Mouse (Mus musculus) leukemia stem cell, adult 10-12 weeks (primary cell): ENCODE measurements around the gene Itpr3. TPM values are rescaled to one million over a fixed set of nuclear protein-coding genes. Genes with fewer than 3 reads are reported as not detected.

Experiments used
- polyA plus RNA-seq: library from polyadenylated mRNA; stranded (reverse); fragments of >175 nt; gene quantifications from 2 replicates; pipeline ENCODE4 v1.2.3, GENCODE M21; 2012; ENCODE audit warnings: low replicate concordance

The Itpr3 gene
- polyA plus RNA-seq: 8.7 and 17.8 TPM in 2 replicates

GRCm38 (mm10) chr17:27056812-27057516, at the start of gene Itpr3:
Gene Itpr3 (plus strand): TSS chr17:27057304.

GRCm38 (mm10) chr17:27028909-27029308, 28.2 kb upstream of the Itpr3 start, which contains the start of gene Bak1:
Gene Bak1 (minus strand): TSS chr17:27029009.

GRCm38 (mm10) chr17:27133551-27134141, 76.5 kb downstream of the Itpr3 start, which contains the start of gene Uqcc2:
Gene Uqcc2 (minus strand): TSS chr17:27133916.

GRCm38 (mm10) chr17:27167545-27167944, 110.4 kb downstream of the Itpr3 start, which contains the start of gene Ip6k3:
Gene Ip6k3 (minus strand): TSS chr17:27167795.

Other genes with a start within 250 kb of the Itpr3 start
- 3.5 and 5.3 TPM in 2 replicates for gene Nkx2-5, start 212.3 kb upstream of the Itpr3 start, polyA plus RNA-seq
- gene Kifc5b, start 140.2 kb upstream of the Itpr3 start, polyA plus RNA-seq: 31.2 and 34.1 TPM in 2 replicates
- 114 and 222 TPM in 2 replicates for gene Phf1, start 124.3 kb upstream of the Itpr3 start, polyA plus RNA-seq
- gene Cuta, start 117.7 kb upstream of the Itpr3 start, polyA plus RNA-seq: 267 and 527 TPM in 2 replicates
- 52.4 and 56.2 TPM in 2 replicates for gene Syngap1, start 116.1 kb upstream of the Itpr3 start, polyA plus RNA-seq
- 7.7 and 10.5 TPM in 2 replicates for gene Zbtb9, start 84.1 kb upstream of the Itpr3 start, polyA plus RNA-seq
- gene Bak1, start 28.3 kb upstream of the Itpr3 start, polyA plus RNA-seq: 126 and 276 TPM in 2 replicates
- 54.2 and 97.2 TPM in 2 replicates for gene Uqcc2, start 76.6 kb downstream of the Itpr3 start, polyA plus RNA-seq
- gene Ip6k3, start 110.5 kb downstream of the Itpr3 start, polyA plus RNA-seq: 0.12 TPM in 1 of 2 replicates, not detected in the other
- 99.9 and 151 TPM in 2 replicates for gene Lemd2, start 147.2 kb downstream of the Itpr3 start, polyA plus RNA-seq